Mouse (Mus musculus) bone marrow macrophage, adult 2 months (primary cell): Measurements from ENCODE around the gene Rbm7.

Experiments
- CTCF ChIP-seq: IDR thresholded peaks from 2 replicates; pipeline ENCODE4 v1.5.1; 2012; ENCODE audit warnings: low read depth, mild to moderate bottlenecking, low read length, moderate library complexity
- POLR2A ChIP-seq: IDR thresholded peaks from 2 replicates; pipeline ENCODE4 v1.6.1; 2012; ENCODE audit warnings: mild to moderate bottlenecking, low read depth, low read length, borderline replicate concordance

DNA sequence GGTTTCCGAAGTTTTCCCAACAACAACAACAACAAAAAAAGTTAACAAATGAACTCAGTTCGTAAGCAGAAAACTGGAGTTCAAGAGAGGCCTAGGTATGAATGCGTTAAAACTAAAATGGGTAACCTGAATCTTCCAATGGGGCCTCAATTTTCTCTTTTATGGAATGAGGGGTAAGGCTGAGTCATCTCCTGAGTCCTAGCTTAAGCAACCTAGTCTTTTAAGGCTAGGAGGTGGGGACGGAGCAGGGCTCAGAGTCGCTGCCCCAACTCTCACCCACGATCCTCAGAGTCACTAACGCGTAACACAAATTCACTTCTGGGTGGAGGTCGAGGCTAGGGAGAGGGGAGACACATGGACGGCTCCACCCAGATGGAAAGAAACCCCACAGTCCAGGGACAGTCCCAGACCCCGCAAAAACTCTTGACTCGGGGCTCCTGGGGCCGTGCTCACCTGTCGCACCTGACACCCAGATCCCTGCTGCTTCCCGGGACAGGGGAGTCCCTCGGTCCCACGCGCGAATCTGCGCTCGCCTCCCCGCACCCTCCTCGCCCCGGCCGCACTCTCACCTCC is 15.2 kb downstream of the Rbm7 start:
- TF ChIP-seq CTCF (no peak), POLR2A (no peak)
